Mouse (Mus musculus): Measurements from ENCODE around the gene Fbxw21.

Gene Fbxw21

GRCm38 (mm10) chr9:109111591-109111990 is 50.2 kb downstream of the Fbxw21 start:
- DNase-seq (ENCODE audit: low spot score in 2 of 2) = no peak

GRCm38 (mm10) chr9:109111101-109111500 is 50.7 kb downstream of the Fbxw21 start:
- no peak for DNase-seq (ENCODE audit: low spot score in 2 of 2)

GRCm38 (mm10) chr9:109110240-109110639 is 51.6 kb downstream of the Fbxw21 start:
- no peak for DNase-seq (ENCODE audit: low spot score in 2 of 2)

- no peak for DNase-seq (ENCODE audit: low spot score in 2 of 2)
These were observed 54.5 kb downstream of the Fbxw21 start for GRCm38 (mm10) chr9:109107341-109107740.

- DNase-seq (ENCODE audit: low spot score in 2 of 2) = no peak
These were observed 56.2 kb downstream of the Fbxw21 start for GRCm38 (mm10) chr9:109105648-109106047.

- DNase-seq (ENCODE audit: low spot score in 2 of 2) = no peak
These were observed 56.8 kb downstream of the Fbxw21 start for GRCm38 (mm10) chr9:109105011-109105410.

GRCm38 (mm10) chr9:109104083-109104482 is 57.8 kb downstream of the Fbxw21 start:
- no peak for DNase-seq (ENCODE audit: low spot score in 2 of 2)

- DNase-seq (ENCODE audit: low spot score in 2 of 2) = no peak
These were observed 58.6 kb downstream of the Fbxw21 start for GRCm38 (mm10) chr9:109103250-109103649.

- DNase-seq (ENCODE audit: low spot score in 2 of 2) = no peak
These were observed 59.3 kb downstream of the Fbxw21 start for GRCm38 (mm10) chr9:109102541-109102940.

- no peak for DNase-seq (ENCODE audit: low spot score in 2 of 2)
These were observed 59.9 kb downstream of the Fbxw21 start for GRCm38 (mm10) chr9:109101933-109102445.

GRCm38 (mm10) chr9:109100307-109100928 is 61.4 kb downstream of the Fbxw21 start:
- DNase-seq (ENCODE audit: low spot score in 2 of 2) = no peak

- DNase-seq (ENCODE audit: low spot score in 2 of 2) = no peak
These were observed 62.9 kb downstream of the Fbxw21 start for GRCm38 (mm10) chr9:109098969-109099368.

GRCm38 (mm10) chr9:109098366-109098765 is 63.5 kb downstream of the Fbxw21 start:
- no peak for DNase-seq (ENCODE audit: low spot score in 2 of 2)

GRCm38 (mm10) chr9:109097831-109098230 is 64.0 kb downstream of the Fbxw21 start:
- no peak for DNase-seq (ENCODE audit: low spot score in 2 of 2)

- no peak for DNase-seq (ENCODE audit: low spot score in 2 of 2)
These were observed 64.5 kb downstream of the Fbxw21 start for GRCm38 (mm10) chr9:109097291-109097690.

- DNase-seq (ENCODE audit: low spot score in 2 of 2) = no peak
These were observed 65.0 kb downstream of the Fbxw21 start for GRCm38 (mm10) chr9:109096856-109097255.

- no peak for DNase-seq (ENCODE audit: low spot score in 2 of 2)
These were observed 65.6 kb downstream of the Fbxw21 start for GRCm38 (mm10) chr9:109096251-109096661.

- peak in 1 of 2 experiments; percentile 70 for DNase-seq (ENCODE audit: low spot score in 2 of 2)
These were observed 66.5 kb downstream of the Fbxw21 start, which contains the start of gene Plxnb1 for GRCm38 (mm10) chr9:109095137-109095982. Gene Plxnb1, plus strand, starts transcription at chr9:109095389.

- DNase-seq (ENCODE audit: low spot score in 2 of 2) = peak; percentile 55 to 63
These were observed 67.2 kb downstream of the Fbxw21 start for GRCm38 (mm10) chr9:109094553-109095136.

- DNase-seq (ENCODE audit: low spot score in 2 of 2) = no peak
These were observed 67.9 kb downstream of the Fbxw21 start for GRCm38 (mm10) chr9:109093786-109094552.

- no peak for DNase-seq (ENCODE audit: low spot score in 2 of 2)
These were observed 69.0 kb downstream of the Fbxw21 start for GRCm38 (mm10) chr9:109092799-109093198.

GRCm38 (mm10) chr9:109091802-109092201 is 70.0 kb downstream of the Fbxw21 start:
- DNase-seq (ENCODE audit: low spot score in 2 of 2) = peak in 1 of 2 experiments; percentile 43

Data from urinary bladder, adult 18-20 months (tissue).